Mouse (Mus musculus) cerebellum, postnatal 36 days (tissue): Measurements from ENCODE around the gene Cxcl17.
"Not testable (repeated sequence)": the region's sequence is repeated elsewhere in the genome, so short reads cannot be mapped to it uniquely, and the experiment has no call there.

Experiments
- DNase-seq, 2 experiments: peaks; one replicate each; pipeline ENCODE4 v3.0.0; 2021 to 2022; ENCODE audit warnings: mixed read lengths in 2 of 2

Gene Cxcl17

GRCm38 (mm10) chr7:25424429-25424828 lies 11.7 kb upstream of the Cxcl17 start:
- peak; percentile 65 to 83 for DNase-seq

DNA sequence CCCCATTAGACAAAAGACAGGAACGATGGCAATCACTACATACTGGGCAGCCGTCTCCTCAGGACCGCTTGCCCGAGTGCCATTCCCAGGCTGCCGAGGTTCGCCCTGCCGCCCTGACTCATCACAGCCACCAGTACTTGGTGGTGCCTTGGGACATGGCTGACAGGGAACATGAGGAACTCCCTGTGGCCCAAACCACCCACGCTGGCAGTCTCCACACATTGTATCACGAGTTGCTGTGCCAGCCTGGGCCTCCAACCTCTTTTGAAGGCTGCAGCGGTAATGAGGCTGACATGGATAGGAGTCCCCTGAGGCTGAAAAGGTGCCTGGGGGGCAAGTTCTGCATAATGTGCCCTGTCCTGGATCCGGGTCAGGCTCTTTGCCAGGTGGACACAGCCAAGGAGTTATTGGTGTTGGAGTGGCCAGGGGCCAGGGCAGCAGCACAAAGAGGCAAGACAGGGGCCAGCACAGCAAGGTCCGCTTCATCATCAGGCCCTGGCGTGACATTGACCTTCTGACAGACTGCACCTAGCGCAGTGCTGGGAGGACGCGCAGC lies 9.7 kb upstream of the Cxcl17 start:
- peak in 1 of 2 experiments; percentile 15 for DNase-seq

GRCm38 (mm10) chr7:25419943-25420342 lies 7.3 kb upstream of the Cxcl17 start:
- DNase-seq = no peak

- no peak for DNase-seq
Measured at GRCm38 (mm10) chr7:25419536-25419935, 6.8 kb upstream of the Cxcl17 start.

GRCm38 (mm10) chr7:25417597-25417996 lies 4.9 kb upstream of the Cxcl17 start:
- DNase-seq = peak in 1 of 2 experiments; percentile 24

DNA sequence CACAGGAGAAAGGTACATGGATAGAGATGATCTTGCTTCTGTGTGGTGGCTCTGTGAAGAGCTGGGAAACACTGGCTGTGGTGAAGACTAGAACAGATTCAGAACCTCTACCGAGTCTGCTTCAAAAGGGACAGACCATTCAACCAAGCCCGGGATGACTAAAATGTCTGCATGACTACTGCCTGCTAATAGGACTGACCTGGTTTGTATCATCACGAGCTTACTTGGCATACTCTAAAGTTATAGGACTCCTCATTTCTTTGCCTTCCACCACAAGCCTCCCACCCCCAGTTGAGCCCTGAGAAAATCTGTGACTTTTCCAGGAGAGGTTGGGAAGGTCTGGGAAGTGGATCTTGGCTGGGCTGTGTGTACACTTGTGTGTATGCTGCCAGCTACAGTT lies 825 bp downstream of the Cxcl17 start:
- no peak for DNase-seq

DNA sequence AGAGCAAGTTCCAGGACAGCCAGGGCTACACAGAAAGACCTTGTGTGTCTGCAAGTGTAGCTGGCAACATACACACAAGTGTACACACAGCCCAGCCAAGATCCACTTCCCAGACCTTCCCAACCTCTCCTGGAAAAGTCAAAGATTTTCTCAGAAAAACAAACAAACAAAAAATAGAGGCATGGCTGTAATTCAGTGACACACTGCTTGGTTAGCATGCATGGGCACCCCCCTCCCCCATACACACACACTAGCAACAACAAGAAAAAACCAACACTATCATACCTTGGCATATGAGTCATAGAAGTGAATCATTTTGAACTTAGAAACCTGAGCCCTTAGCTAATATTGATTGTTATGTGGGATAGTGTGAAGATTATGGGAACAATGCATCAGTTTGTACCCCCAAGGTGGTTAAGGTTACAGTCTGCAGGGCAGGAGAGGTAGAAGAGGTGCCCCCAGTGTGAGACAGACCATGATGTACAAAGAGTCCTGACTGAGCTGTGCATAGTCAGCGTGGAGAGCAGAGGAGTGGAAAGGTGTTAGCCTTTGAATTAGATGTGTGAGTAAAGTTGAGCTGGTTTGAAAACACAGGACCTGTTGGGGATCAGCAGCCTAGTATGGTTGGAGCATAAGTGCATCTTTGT lies 1.6 kb downstream of the Cxcl17 start:
- DNase-seq = no peak

- DNase-seq = no peak
Measured at GRCm38 (mm10) chr7:25409114-25409760, 3.4 kb downstream of the Cxcl17 start.

DNA sequence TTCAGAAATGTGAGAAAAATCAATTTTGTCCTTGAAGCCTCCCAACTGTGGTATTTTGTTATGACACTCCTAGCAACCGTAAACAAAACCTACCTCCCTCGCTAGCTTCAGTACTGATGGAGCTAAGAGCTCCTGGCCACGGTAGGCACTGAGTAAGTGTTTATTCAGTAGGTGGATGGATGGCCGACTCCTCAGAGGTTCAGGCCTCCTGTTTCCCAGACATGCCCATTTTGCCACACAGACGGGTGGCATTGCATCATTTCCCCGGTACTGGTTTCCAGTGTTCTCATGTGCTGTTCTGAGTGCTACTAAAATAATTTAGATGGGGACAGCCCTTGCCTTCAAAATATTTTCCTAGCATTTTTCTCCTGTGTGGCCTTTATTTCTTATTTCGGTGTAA lies 6.2 kb downstream of the Cxcl17 start:
- no peak for DNase-seq

- peak in 1 of 2 experiments; percentile 30 for DNase-seq
Measured at GRCm38 (mm10) chr7:25402671-25403101, 10.0 kb downstream of the Cxcl17 start.

GRCm38 (mm10) chr7:25401986-25402385 lies 10.7 kb downstream of the Cxcl17 start:
- DNase-seq = no peak

- no peak for DNase-seq
Measured at GRCm38 (mm10) chr7:25401551-25401950, 11.1 kb downstream of the Cxcl17 start.

GRCm38 (mm10) chr7:25399028-25399427 lies 13.7 kb downstream of the Cxcl17 start:
- DNase-seq = not testable (repeated sequence)

GRCm38 (mm10) chr7:25398610-25399009 lies 14.1 kb downstream of the Cxcl17 start, which contains the start of gene Lipe:
Lipe (minus strand) TSS chr7:25398710.
- no peak for DNase-seq

- no peak for DNase-seq
Measured at GRCm38 (mm10) chr7:25396621-25397020, 16.1 kb downstream of the Cxcl17 start.

- DNase-seq = peak; percentile 95 to 96
Measured at GRCm38 (mm10) chr7:25395558-25396521, 16.8 kb downstream of the Cxcl17 start.

- no peak for DNase-seq
Measured at GRCm38 (mm10) chr7:25395186-25395557, 17.5 kb downstream of the Cxcl17 start.

DNA sequence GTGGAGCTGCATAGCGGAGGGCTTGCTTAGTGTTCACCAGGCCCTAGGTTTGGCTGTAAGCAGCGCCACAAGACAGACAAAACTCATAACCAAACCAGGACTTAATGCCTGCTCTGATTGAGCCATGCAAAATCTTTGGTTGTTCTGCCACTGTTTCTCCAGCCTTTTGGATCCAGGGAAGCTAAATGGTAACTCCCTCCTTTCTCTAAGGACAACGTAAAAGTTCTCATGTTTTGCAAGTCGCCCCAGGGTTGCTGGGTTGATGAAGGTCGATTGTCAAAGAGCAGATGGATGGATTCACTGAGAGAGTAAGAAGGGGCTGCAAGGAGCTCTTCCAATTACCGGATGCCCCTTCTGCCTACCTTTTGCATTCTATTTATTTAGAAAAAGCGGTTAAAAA lies 17.9 kb downstream of the Cxcl17 start:
- no peak for DNase-seq

- peak in 1 of 2 experiments; percentile 16 for DNase-seq
Measured at GRCm38 (mm10) chr7:25393451-25394210, 19.1 kb downstream of the Cxcl17 start.

DNA sequence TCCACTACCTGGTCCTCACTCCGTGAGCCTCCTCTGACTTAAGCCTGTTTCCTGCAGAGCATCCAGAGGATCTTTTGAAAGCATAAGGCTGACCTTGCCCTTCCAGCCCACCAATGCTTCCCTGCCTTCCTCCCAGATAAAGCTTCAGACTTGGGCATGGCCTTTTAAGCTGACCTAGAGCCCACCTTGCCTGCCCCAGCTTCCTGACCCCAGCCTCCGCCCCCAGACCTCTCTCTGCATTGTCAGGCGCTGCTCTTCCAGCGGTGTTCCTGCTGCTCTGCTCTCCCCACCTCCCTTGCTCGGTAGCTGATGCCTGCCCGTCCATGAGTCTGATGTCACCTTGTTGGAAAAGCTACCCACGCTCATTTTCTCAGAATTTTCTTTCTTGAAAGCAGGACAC lies 19.8 kb downstream of the Cxcl17 start:
- DNase-seq = no peak

GRCm38 (mm10) chr7:25391856-25392453 lies 20.7 kb downstream of the Cxcl17 start:
- DNase-seq = no peak

GRCm38 (mm10) chr7:25390986-25391385 lies 21.7 kb downstream of the Cxcl17 start:
- DNase-seq = no peak
